Mouse (Mus musculus): Measurements from ENCODE around the gene Sdk1.

DNA sequence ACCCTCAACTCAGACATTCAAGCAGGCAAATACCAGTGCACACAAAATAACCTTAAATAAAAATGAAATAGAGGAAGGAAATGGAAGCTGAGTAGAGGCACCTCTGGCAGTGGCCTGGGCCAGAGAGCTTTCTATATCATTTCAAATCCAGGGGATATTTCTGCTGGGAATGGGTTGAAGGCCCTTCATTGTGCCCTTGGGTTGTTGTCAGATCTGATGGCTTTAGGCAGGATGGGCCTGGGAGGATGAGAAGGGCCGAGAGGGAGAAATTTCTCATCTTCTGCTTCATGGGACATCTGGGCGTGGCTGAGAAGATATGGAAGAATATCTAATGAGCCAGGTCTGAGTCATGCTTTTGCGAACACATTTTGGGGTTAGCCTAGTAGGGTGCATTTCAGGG lies 186.8 kb downstream of the Sdk1 start:
- no peak for TF ChIP-seq CTCF (IDR thresholded peaks at IDR 0.05; ENCODE audit: low read depth, low read length)
- no peak for TF ChIP-seq POLR2A (IDR thresholded peaks at IDR 0.05; ENCODE audit: borderline replicate concordance, low read depth, low read length)

Measured in bone marrow macrophage, adult 2 months (primary cell).